ENCODE assay signal across 7 mouse cellular contexts in genomic region chr14:45657641-45658611, GRCm38 (mm10). TPM values are rescaled to one million over a fixed set of nuclear protein-coding genes. Genes with fewer than 3 reads are reported as not detected.
DNase-seq lines count a peak whose midpoint lies in the region; ATAC-seq and TF ChIP-seq lines count a peak whose summit lies in the region.

Gene Ddhd1 (minus strand): TSS chr14:45658143.

- no peaks in the 10 kb centered on the region for H3K36me3 ChIP-seq in intestine, postnatal 0 days (ENCODE audit: control insufficient read depth, insufficient read depth)
- H3K36me3 ChIP-seq in midbrain, embryonic 12.5 days: no peaks in the 10 kb centered on the region
- H3K36me3 ChIP-seq in small intestine, adult 2 months (ENCODE audit: control insufficient read depth, insufficient read depth, low read length): no peaks in the 10 kb centered on the region

- 0 out of 2 replicates have a peak, but pooled peaks cover 15% of the 10 kb centered on the region for H3K4me1 ChIP-seq in intestine, postnatal 0 days (replicated peaks; ENCODE audit: control insufficient read depth, insufficient read depth, low read length)
- H3K4me1 ChIP-seq in midbrain, embryonic 12.5 days: peaks cover 24% of the 10 kb centered on the region
- peaks cover 18% of the 10 kb centered on the region for H3K4me1 ChIP-seq in small intestine, adult 2 months (ENCODE audit: control insufficient read depth, insufficient read depth, insufficient read length, low read length)

- peak; percentile 71 for DNase-seq in adrenal gland, adult 8-10 months
- peak; percentile 93 for DNase-seq in embryo, embryonic 9.5 days (ENCODE audit: extremely low spot score)
- DNase-seq in gonadal fat pad, adult 2 months (ENCODE audit: low read depth): no peak
- DNase-seq in left cerebral cortex, postnatal 4 days: peak; percentile 89

- no peaks in the 10 kb centered on the region for H3K27me3 ChIP-seq in intestine, postnatal 0 days (replicated peaks; ENCODE audit: control insufficient read depth, insufficient read depth, low read length)
- no peaks in the 10 kb centered on the region for H3K27me3 ChIP-seq in midbrain, embryonic 12.5 days
- no peaks in the 10 kb centered on the region for H3K27me3 ChIP-seq in small intestine, adult 2 months (ENCODE audit: control insufficient read depth, insufficient read depth, low read length)

- peak within 1 kb of the TSS; percentile 84 for H3K9ac ChIP-seq in intestine, postnatal 0 days (ENCODE audit: low read depth, low read length)
- H3K9ac ChIP-seq in midbrain, embryonic 12.5 days (replicated peaks): peak within 1 kb of the TSS; percentile 90

- peak; percentile 95 for TF ChIP-seq POLR2A in small intestine, adult 2 months (IDR thresholded peaks at IDR 0.05; ENCODE audit: low read depth, low read length)

- TF ChIP-seq CTCF in intestine, postnatal 0 days (IDR thresholded peaks at IDR 0.05; ENCODE audit: low read depth): no peak
- no peak for TF ChIP-seq CTCF in small intestine, adult 2 months (IDR thresholded peaks at IDR 0.05; ENCODE audit: extremely low read depth, insufficient read length, insufficient replicate concordance, low read depth, low read length)

- no peaks in the 10 kb centered on the region for H3K9me3 ChIP-seq in intestine, postnatal 0 days (ENCODE audit: control insufficient read depth)
- no peaks in the 10 kb centered on the region for H3K9me3 ChIP-seq in midbrain, embryonic 12.5 days

- intact Hi-C loops in left cerebral cortex, postnatal 4 days (cut with DNase I): no loop called here

- ATAC-seq in intestine, postnatal 0 days: peak; percentile 93
- peak; percentile 97 for ATAC-seq in midbrain, embryonic 12.5 days (ENCODE audit: low FRiP score, low read depth)

- under 1% methylated on average over 118 of the region's 123 CpGs for WGBS in intestine, postnatal 0 days
- WGBS in midbrain, embryonic 12.5 days: under 1% methylated on average over 88 of the region's 123 CpGs
- under 1% methylated on average over 122 of the region's 123 CpGs for WGBS in small intestine, adult 2 months

- H3K27ac ChIP-seq in intestine, postnatal 0 days (ENCODE audit: low read depth, low read length): peak within 1 kb of the TSS; percentile 94
- peak within 1 kb of the TSS; percentile 95 for H3K27ac ChIP-seq in midbrain, embryonic 12.5 days (replicated peaks)
- H3K27ac ChIP-seq in small intestine, adult 2 months (ENCODE audit: insufficient read depth, low read depth, low read length): peak within 1 kb of the TSS; percentile 85

- peak within 1 kb of the TSS; percentile 90 for H3K4me2 ChIP-seq in intestine, postnatal 0 days (replicated peaks; ENCODE audit: low read depth)
- H3K4me2 ChIP-seq in midbrain, embryonic 12.5 days (replicated peaks): peak within 1 kb of the TSS; percentile 86

- H3K4me3 ChIP-seq in intestine, postnatal 0 days (ENCODE audit: low read depth, low read length): peak within 1 kb of the TSS; percentile 81
- peak within 1 kb of the TSS; percentile 89 for H3K4me3 ChIP-seq in midbrain, embryonic 12.5 days
- H3K4me3 ChIP-seq in small intestine, adult 2 months (ENCODE audit: low read depth, low read length): peak within 1 kb of the TSS; percentile 70

RNA-seq across cellular contexts. Expression of gene Ddhd1, which starts in this region (rescaled TPM):
- total RNA-seq in adrenal gland, adult 8-10 months (2022): 10 to 100 TPM; 17.1 to 21.1 (median 18.9) TPM
- 14.9 and 17.4 TPM in 2 replicates for polyA plus RNA-seq in gonadal fat pad, adult 2 months (2012; rRNA removed)
- polyA plus RNA-seq in intestine, postnatal 0 days (2015; fragmentation: Nextera tagmentation; extraction: Ambion mirVana): 10.6 and 12.0 TPM in 2 replicates
- total RNA-seq in left cerebral cortex, postnatal 4 days (2021): 10 to 100 TPM; 67.0 to 69.6 TPM
- 16.1 and 21.3 TPM in 2 replicates for polyA plus RNA-seq in midbrain, embryonic 12.5 days (2016; fragmentation: Nextera tagmentation; extraction: Ambion mirVana)
- polyA plus RNA-seq in small intestine, adult 2 months (2012; rRNA removed): 8.3 and 16.2 TPM in 2 replicates
